Mouse (Mus musculus) T-cell, adult 2 months (primary cell): ENCODE measurements around the gene Smyd3.

Experiments
- DNase-seq: peaks from one replicate; pipeline ENCODE4 v3.0.0; 2022; ENCODE audit warnings: low spot score

The Smyd3 gene

GRCm38 (mm10) chr1:179517713-179518465 is at the start of gene Smyd3:
Smyd3 (minus strand) TSS chr1:179518041.
- peak; percentile 84 for DNase-seq

- DNase-seq: no peak
Observed at GRCm38 (mm10) chr1:179567558-179567957, 49.7 kb upstream of the Smyd3 start.

- DNase-seq: no peak
Observed at GRCm38 (mm10) chr1:179563926-179564325, 46.1 kb upstream of the Smyd3 start.

GRCm38 (mm10) chr1:179563211-179563610 is 45.4 kb upstream of the Smyd3 start:
- DNase-seq: no peak

GRCm38 (mm10) chr1:179560845-179561430 is 43.1 kb upstream of the Smyd3 start:
- no peak for DNase-seq

- DNase-seq: no peak
Observed at GRCm38 (mm10) chr1:179559446-179560194, 41.8 kb upstream of the Smyd3 start.

GRCm38 (mm10) chr1:179556921-179557320 is 39.1 kb upstream of the Smyd3 start:
- no peak for DNase-seq

- peak; percentile 25 for DNase-seq
Observed at GRCm38 (mm10) chr1:179553949-179554347, 36.1 kb upstream of the Smyd3 start.

- no peak for DNase-seq
Observed at GRCm38 (mm10) chr1:179553197-179553948, 35.5 kb upstream of the Smyd3 start.

- no peak for DNase-seq
Observed at GRCm38 (mm10) chr1:179552751-179553150, 34.9 kb upstream of the Smyd3 start.

GRCm38 (mm10) chr1:179551921-179552320 is 34.1 kb upstream of the Smyd3 start:
- DNase-seq: no peak

- no peak for DNase-seq
Observed at GRCm38 (mm10) chr1:179551336-179551735, 33.5 kb upstream of the Smyd3 start.

- DNase-seq: peak; percentile 73
Observed at GRCm38 (mm10) chr1:179548996-179549752, 31.3 kb upstream of the Smyd3 start.

GRCm38 (mm10) chr1:179548220-179548619 is 30.4 kb upstream of the Smyd3 start:
- no peak for DNase-seq

- no peak for DNase-seq
Observed at GRCm38 (mm10) chr1:179547176-179547575, 29.3 kb upstream of the Smyd3 start.

- DNase-seq: no peak
Observed at GRCm38 (mm10) chr1:179546551-179546917, 28.7 kb upstream of the Smyd3 start.

- DNase-seq: peak; percentile 96
Observed at GRCm38 (mm10) chr1:179545768-179546550, 28.1 kb upstream of the Smyd3 start, which contains the start of the genes Tfb2m and Cnst. Tfb2m (minus strand) TSS chr1:179546267. Cnst (plus strand) TSS chr1:179546370.

GRCm38 (mm10) chr1:179541502-179541901 is 23.7 kb upstream of the Smyd3 start:
- DNase-seq: peak; percentile 16

GRCm38 (mm10) chr1:179539887-179540286 is 22.0 kb upstream of the Smyd3 start:
- no peak for DNase-seq

- no peak for DNase-seq
Observed at GRCm38 (mm10) chr1:179539054-179539453, 21.2 kb upstream of the Smyd3 start.

- DNase-seq: peak; percentile 48
Observed at GRCm38 (mm10) chr1:179519901-179520300, 2.1 kb upstream of the Smyd3 start.
